Mouse (Mus musculus): ENCODE results near the gene Bsn. TPM values are rescaled to one million over a fixed set of nuclear protein-coding genes. Genes with fewer than 3 reads are reported as not detected.

Bsn gene
- total RNA-seq (2023): under 1 TPM; 0.68 to 0.82 TPM

GRCm38 (mm10) chr9:108189787-108190679 lies at the start of gene Bsn:
Gene Bsn, minus strand, starts transcription at chr9:108190384.

GRCm38 (mm10) chr9:108094184-108094941 lies 95.8 kb downstream of the Bsn start, which contains the start of gene Apeh:
Gene Apeh, minus strand, starts transcription at chr9:108094606.

GRCm38 (mm10) chr9:108082988-108083431 lies 107.2 kb downstream of the Bsn start, which contains the start of gene Rnf123:
Gene Rnf123, minus strand, starts transcription at chr9:108083346.

DNA sequence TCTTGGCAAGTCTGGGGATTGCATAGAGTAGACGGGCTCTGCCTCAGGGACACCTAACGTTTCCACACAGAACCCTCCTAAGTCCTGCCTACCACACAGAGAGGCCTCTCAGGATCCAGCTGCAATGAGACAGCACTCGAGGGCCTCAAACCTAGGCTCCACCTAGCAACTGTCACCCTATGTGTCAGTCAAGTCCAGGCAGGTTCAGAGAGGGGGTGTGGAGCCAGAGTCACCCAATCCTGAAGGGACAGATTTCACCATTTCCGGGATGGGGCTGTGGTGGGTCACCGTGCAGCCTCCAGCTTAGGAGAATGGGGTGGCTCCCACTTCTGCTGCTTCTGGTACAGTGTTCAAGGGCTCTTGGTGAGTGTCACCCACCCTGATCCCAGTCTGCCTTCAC lies 110.0 kb downstream of the Bsn start, which contains the start of gene Mst1:
TSS of gene Mst1 (plus strand) at position 269 of the 400 bp plus-strand sequence.

GRCm38 (mm10) chr9:108052885-108053664 lies 137.1 kb downstream of the Bsn start, which contains the start of gene Amigo3:
Gene Amigo3, plus strand, starts transcription at chr9:108053159.

GRCm38 (mm10) chr9:108049016-108049455 lies 141.1 kb downstream of the Bsn start, which contains the start of gene Gmppb:
Gene Gmppb, plus strand, starts transcription at chr9:108049242.

Other genes starting within 250 kb of the Bsn start
- 10 to 100 TPM; 13.2 to 15.8 TPM for gene Traip, start 240.2 kb downstream of the Bsn start, total RNA-seq (2023)
- gene Uba7, start 214.9 kb downstream of the Bsn start, total RNA-seq (2023): 10 to 100 TPM; 69.2 to 70.8 TPM
- not detected for gene Gm20661, start 207.3 kb downstream of the Bsn start, total RNA-seq (2023)
- gene Inka1, start 204.5 kb downstream of the Bsn start, total RNA-seq (2023): 1 to 10 TPM; 1.9 to 3.2 TPM
- under 1 TPM in 1 of 2 experiments, not detected in 1; 0.42 TPM for gene Cdhr4, start 197.9 kb downstream of the Bsn start, total RNA-seq (2023)
- gene Gm20662, start 194.0 kb downstream of the Bsn start, total RNA-seq (2023): not detected
- gene Ip6k1, start 187.9 kb downstream of the Bsn start, total RNA-seq (2023): 100 to 1,000 TPM; 111 to 126 TPM
- gene Gmppb, start 141.1 kb downstream of the Bsn start, total RNA-seq (2023): 10 to 100 TPM; 20.3 to 21.2 TPM
- 1 to 10 TPM; 3.6 to 4.7 TPM for gene Amigo3, start 137.2 kb downstream of the Bsn start, total RNA-seq (2023)
- gene Mst1, start 109.9 kb downstream of the Bsn start, total RNA-seq (2023): under 1 TPM in 1 of 2 experiments, not detected in 1; 0.20 TPM
- 10 to 100 TPM; 61.5 to 70.0 TPM for gene Rnf123, start 107.0 kb downstream of the Bsn start, total RNA-seq (2023)
- gene Apeh, start 95.8 kb downstream of the Bsn start, total RNA-seq (2023): 10 to 100 TPM; 43.3 to 53.5 TPM
- 1 to 10 TPM; 5.1 to 7.2 TPM for gene Dag1, start 73.6 kb upstream of the Bsn start, total RNA-seq (2023)
- gene Nicn1, start 100.0 kb upstream of the Bsn start, total RNA-seq (2023): 1 to 10 TPM; 1.0 to 1.2 TPM
- gene Amt, start 106.5 kb upstream of the Bsn start, total RNA-seq (2023): not detected
- 100 to 1,000 TPM; 423 to 451 TPM for gene Rhoa, start 115.7 kb upstream of the Bsn start, total RNA-seq (2023)
- 10 to 100 TPM; 11.6 to 14.1 TPM for gene Tcta, start 115.8 kb upstream of the Bsn start, total RNA-seq (2023)
- gene Gpx1, start 148.5 kb upstream of the Bsn start, total RNA-seq (2023): 1,000 to 10,000 TPM; 1,293 to 1,411 TPM
- gene Usp4, start 157.5 kb upstream of the Bsn start, total RNA-seq (2023): 100 to 1,000 TPM; 136 to 144 TPM
- gene 1700102P08Rik, start 202.4 kb upstream of the Bsn start, total RNA-seq (2023): 1 to 10 TPM in 1 of 2 experiments, under 1 TPM in 1; 0.98 to 1.5 TPM
- under 1 TPM in 1 of 2 experiments, not detected in 1; 0.18 TPM for gene Ccdc36, start 238.1 kb upstream of the Bsn start, total RNA-seq (2023)
- not detected for gene BC048562, start 246.1 kb upstream of the Bsn start, total RNA-seq (2023)

Data from neutrophil, adult 59 days (primary cell).